Mouse (Mus musculus): ENCODE data around the gene Ushbp1. TPM values are rescaled to one million over a fixed set of nuclear protein-coding genes. Genes with fewer than 3 reads are reported as not detected.
A peak's percentile ranks its signal among the peaks of the same experiment; 100 is the strongest.
"Not testable (repeated sequence)": the region's sequence is repeated elsewhere in the genome, so short reads cannot be mapped to it uniquely, and the experiment has no call there.

Ushbp1 gene
- polyA plus RNA-seq, 1 experiment from 2014 or later, result 37.3 TPM

DNA sequence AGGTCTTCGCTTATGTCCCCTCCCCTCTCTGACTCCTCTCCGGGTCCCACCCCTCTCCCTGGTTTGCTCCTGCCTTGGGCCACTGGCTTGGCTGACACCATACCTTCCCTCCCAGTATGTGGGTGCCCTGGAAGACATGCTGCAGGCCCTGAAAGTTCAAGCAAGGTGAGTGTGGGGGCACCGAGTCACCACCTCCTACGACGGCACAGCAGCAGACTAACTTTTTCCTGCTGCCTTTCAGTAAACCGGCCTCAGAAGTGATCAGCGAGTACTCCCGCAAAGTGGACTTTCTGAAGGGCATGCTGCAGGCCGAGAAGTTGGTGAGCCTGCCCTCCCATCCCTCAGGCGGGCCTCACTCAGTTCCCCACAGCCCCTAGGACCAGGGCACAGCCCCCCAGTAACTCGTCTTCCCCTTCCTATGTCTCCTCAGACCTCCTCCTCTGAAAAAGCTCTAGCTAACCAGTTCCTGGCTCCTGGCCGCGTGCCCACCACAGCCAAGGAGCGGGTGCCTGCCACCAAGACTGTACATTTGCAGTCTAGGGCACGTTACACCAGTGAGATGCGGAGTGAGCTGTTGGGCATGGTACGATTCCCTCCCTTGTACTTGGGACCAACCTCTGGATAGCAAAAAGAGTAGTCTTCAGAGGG is 27.9 kb downstream of the Ushbp1 start:
- H3K9ac ChIP-seq (ENCODE audit: low read length), result peak overlapping the region; percentile 71
- H3K27me3 ChIP-seq (ENCODE audit: control insufficient read depth, insufficient read depth, low read depth, low read length), result no peaks in the 10 kb centered on the region
- H3K4me1 ChIP-seq (replicated peaks; ENCODE audit: control insufficient read depth, insufficient read depth, low read length), result peaks cover 11% of the 10 kb centered on the region
- no peak for ATAC-seq (ENCODE audit: low read depth)
- WGBS, result 35% methylated on average over 17 of the region's 17 CpGs
- H3K36me3 ChIP-seq (ENCODE audit: control insufficient read depth, insufficient read depth, low read length), result peaks cover 8% of the 10 kb centered on the region
- H3K4me3 ChIP-seq (ENCODE audit: low read length), result peak overlapping the region; percentile 67
- H3K4me2 ChIP-seq (ENCODE audit: low read depth, low read length), result peak overlapping the region; percentile 77
- H3K27ac ChIP-seq (ENCODE audit: low read length), result peak overlapping the region; percentile 85
- no peaks in the 10 kb centered on the region for H3K9me3 ChIP-seq (ENCODE audit: control insufficient read depth, low read length)

DNA sequence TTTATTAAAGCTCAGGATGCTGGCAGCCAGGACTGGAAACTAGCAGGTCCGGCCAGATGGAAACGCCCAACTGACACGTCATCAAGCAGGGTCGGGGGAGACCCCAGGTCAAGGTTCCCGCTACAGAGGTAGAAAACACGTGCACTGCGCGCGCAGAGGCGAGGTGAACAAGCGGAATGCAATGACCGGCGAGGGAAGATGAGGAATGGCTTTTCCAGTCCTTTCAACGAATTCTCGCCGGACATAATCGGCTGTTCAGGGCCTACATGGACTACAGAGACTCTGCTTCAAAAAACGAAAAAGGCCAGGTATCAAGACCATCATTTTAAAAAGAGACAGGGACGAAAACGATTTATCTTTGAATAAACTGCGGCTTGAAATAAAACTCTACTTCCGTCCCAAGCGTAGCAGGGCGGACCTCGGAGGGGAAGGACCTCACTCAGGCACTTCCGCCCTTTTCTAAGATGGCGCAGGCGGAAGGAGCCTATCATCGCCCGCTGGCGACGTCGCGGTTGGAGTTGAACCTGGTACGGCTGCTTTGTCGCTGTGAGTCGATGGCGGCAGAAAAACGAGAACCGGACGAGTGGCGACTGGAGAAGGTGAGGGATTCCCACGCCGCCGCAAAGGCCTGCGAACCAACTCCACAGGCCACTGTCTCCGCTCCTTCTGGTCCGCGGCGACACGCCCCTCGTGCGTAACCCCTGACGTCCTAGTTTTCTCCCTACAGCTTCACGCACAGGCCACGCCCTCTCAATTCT is 28.7 kb downstream of the Ushbp1 start, which contains the start of gene Use1:
Gene Use1 (plus strand): TSS at position 78 of the 758 bp plus-strand sequence.
- peak within 1 kb of the TSS; percentile 85 for H3K27ac ChIP-seq (ENCODE audit: low read length)
- H3K4me2 ChIP-seq (ENCODE audit: low read depth, low read length), result peak within 1 kb of the TSS; percentile 77
- peaks cover 8% of the 10 kb centered on the region for H3K36me3 ChIP-seq (ENCODE audit: control insufficient read depth, insufficient read depth, low read length)
- H3K27me3 ChIP-seq (ENCODE audit: control insufficient read depth, insufficient read depth, low read depth, low read length), result no peaks in the 10 kb centered on the region
- peaks cover 11% of the 10 kb centered on the region for H3K4me1 ChIP-seq (replicated peaks; ENCODE audit: control insufficient read depth, insufficient read depth, low read length)
- whole genome bisulfite sequencing, result under 1% methylated on average over 55 of the region's 56 CpGs
- peak within 1 kb of the TSS; percentile 71 for H3K9ac ChIP-seq (ENCODE audit: low read length)
- peak; percentile 85 for ATAC-seq (ENCODE audit: low read depth)
- H3K4me3 ChIP-seq (ENCODE audit: low read length), result peak within 1 kb of the TSS; percentile 67
- no peaks in the 10 kb centered on the region for H3K9me3 ChIP-seq (ENCODE audit: control insufficient read depth, low read length)

DNA sequence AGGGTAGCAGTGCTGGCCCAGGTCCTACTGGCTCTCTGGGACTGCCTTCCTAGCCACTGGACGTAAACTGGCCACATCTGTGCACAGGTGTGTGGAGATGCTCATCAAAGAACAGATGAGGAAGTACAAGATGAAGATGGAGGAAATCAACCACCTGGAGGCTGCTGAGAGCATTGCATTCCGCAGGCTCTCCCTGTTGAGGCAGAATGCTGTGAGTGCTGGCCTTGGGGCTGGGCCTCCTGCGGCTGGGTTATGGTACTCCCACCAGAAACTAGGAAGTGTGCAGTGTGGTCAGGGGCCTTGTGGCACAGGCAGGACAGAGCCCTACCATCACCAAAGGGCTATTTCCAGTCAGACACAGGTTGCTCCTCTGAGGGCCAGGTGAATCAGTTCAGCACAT is 37.6 kb downstream of the Ushbp1 start:
- Histone ChIP-seq H3K4me1 (replicated peaks; ENCODE audit: control insufficient read depth, insufficient read depth, low read length) (no peaks in the 10 kb centered on the region), H3K4me3 (ENCODE audit: low read length) (no peak overlapping the region), H3K9me3 (ENCODE audit: control insufficient read depth, low read length) (no peaks in the 10 kb centered on the region), H3K36me3 (ENCODE audit: control insufficient read depth, insufficient read depth, low read length) (peaks cover 30% of the 10 kb centered on the region), H3K27me3 (ENCODE audit: control insufficient read depth, insufficient read depth, low read depth, low read length) (no peaks in the 10 kb centered on the region), H3K4me2 (ENCODE audit: low read depth, low read length) (no peak overlapping the region), H3K27ac (ENCODE audit: low read length) (no peak overlapping the region), H3K9ac (ENCODE audit: low read length) (no peak overlapping the region)
- WGBS, result 90% methylated on average over 3 of the region's 3 CpGs
- no peak for ATAC-seq (ENCODE audit: low read depth)

DNA sequence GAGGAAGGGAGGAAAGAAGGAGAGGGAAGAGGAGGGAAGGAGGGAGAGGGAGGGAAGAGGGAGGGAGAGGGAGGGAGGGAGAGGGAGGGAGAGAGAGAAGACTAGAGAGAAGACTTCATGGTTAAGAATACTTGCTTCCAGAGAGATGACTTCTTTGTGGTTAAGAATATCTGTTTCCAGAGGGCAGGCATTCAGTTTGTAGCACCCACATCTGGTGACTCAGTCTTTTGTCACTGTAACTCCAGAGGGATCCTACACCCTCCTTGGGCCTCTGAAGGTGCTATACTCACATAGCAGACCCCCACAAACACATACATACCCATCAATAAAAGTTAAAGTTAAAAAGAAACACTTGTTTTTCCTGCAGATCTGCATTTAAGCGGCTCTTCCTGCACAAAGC is 44.1 kb downstream of the Ushbp1 start:
- H3K27me3 ChIP-seq (ENCODE audit: control insufficient read depth, insufficient read depth, low read depth, low read length), result no peaks in the 10 kb centered on the region
- 92% methylated on average over 1 of the region's 1 CpGs for WGBS
- H3K4me3 ChIP-seq (ENCODE audit: low read length), result no peak overlapping the region
- H3K9ac ChIP-seq (ENCODE audit: low read length), result no peak overlapping the region
- H3K36me3 ChIP-seq (ENCODE audit: control insufficient read depth, insufficient read depth, low read length), result peaks cover 55% of the 10 kb centered on the region
- ATAC-seq (ENCODE audit: low read depth), result no peak
- no peaks in the 10 kb centered on the region for H3K9me3 ChIP-seq (ENCODE audit: control insufficient read depth, low read length)
- no peaks in the 10 kb centered on the region for H3K4me1 ChIP-seq (replicated peaks; ENCODE audit: control insufficient read depth, insufficient read depth, low read length)
- H3K4me2 ChIP-seq (ENCODE audit: low read depth, low read length), result no peak overlapping the region
- no peak overlapping the region for H3K27ac ChIP-seq (ENCODE audit: low read length)

- ATAC-seq (ENCODE audit: low read depth), result no peak
- H3K4me2 ChIP-seq (ENCODE audit: low read depth, low read length), result no peak overlapping the region
- H3K4me3 ChIP-seq (ENCODE audit: low read length), result no peak overlapping the region
- no peak overlapping the region for H3K9ac ChIP-seq (ENCODE audit: low read length)
- H3K27me3 ChIP-seq (ENCODE audit: control insufficient read depth, insufficient read depth, low read depth, low read length), result no peaks in the 10 kb centered on the region
- WGBS, result 57% methylated on average over 3 of the region's 3 CpGs
- H3K36me3 ChIP-seq (ENCODE audit: control insufficient read depth, insufficient read depth, low read length), result peaks cover 58% of the 10 kb centered on the region
- H3K27ac ChIP-seq (ENCODE audit: low read length), result no peak overlapping the region
- no peaks in the 10 kb centered on the region for H3K9me3 ChIP-seq (ENCODE audit: control insufficient read depth, low read length)
- H3K4me1 ChIP-seq (replicated peaks; ENCODE audit: control insufficient read depth, insufficient read depth, low read length), result no peaks in the 10 kb centered on the region
Observed at GRCm38 (mm10) chr8:71351117-71351516, 44.5 kb downstream of the Ushbp1 start.

GRCm38 (mm10) chr8:71346581-71346980 is 49.0 kb downstream of the Ushbp1 start:
- Histone ChIP-seq H3K4me2 (ENCODE audit: low read depth, low read length) (no peak overlapping the region), H3K27ac (ENCODE audit: low read length) (no peak overlapping the region)
- WGBS, result 74% methylated on average over 1 of the region's 1 CpGs

GRCm38 (mm10) chr8:71340625-71341024 is 55.0 kb downstream of the Ushbp1 start:
- H3K4me1 ChIP-seq (replicated peaks; ENCODE audit: control insufficient read depth, insufficient read depth, low read length), result no peaks in the 10 kb centered on the region
- H3K36me3 ChIP-seq (ENCODE audit: control insufficient read depth, insufficient read depth, low read length), result peaks cover 13% of the 10 kb centered on the region
- H3K27ac ChIP-seq (ENCODE audit: low read length), result no peak overlapping the region
- H3K4me2 ChIP-seq (ENCODE audit: low read depth, low read length), result no peak overlapping the region
- 76% methylated on average over 5 of the region's 5 CpGs for WGBS
- H3K9ac ChIP-seq (ENCODE audit: low read length), result no peak overlapping the region
- H3K9me3 ChIP-seq (ENCODE audit: control insufficient read depth, low read length), result no peaks in the 10 kb centered on the region
- ATAC-seq (ENCODE audit: low read depth), result no peak
- H3K4me3 ChIP-seq (ENCODE audit: low read length), result no peak overlapping the region
- no peaks in the 10 kb centered on the region for H3K27me3 ChIP-seq (ENCODE audit: control insufficient read depth, insufficient read depth, low read depth, low read length)

More at GRCm38 (mm10) chr8:71346581-71346980, 49.0 kb downstream of the Ushbp1 start:
- Histone ChIP-seq H3K4me1 (replicated peaks; ENCODE audit: control insufficient read depth, insufficient read depth, low read length) (no peaks in the 10 kb centered on the region), H3K36me3 (ENCODE audit: control insufficient read depth, insufficient read depth, low read length) (peaks cover 48% of the 10 kb centered on the region), H3K9me3 (ENCODE audit: control insufficient read depth, low read length) (no peaks in the 10 kb centered on the region), H3K27me3 (ENCODE audit: control insufficient read depth, insufficient read depth, low read depth, low read length) (no peaks in the 10 kb centered on the region), H3K9ac (ENCODE audit: low read length) (no peak overlapping the region), H3K4me3 (ENCODE audit: low read length) (no peak overlapping the region)
- ATAC-seq (ENCODE audit: low read depth), result no peak

GRCm38 (mm10) chr8:71337834-71338233 is 57.8 kb downstream of the Ushbp1 start:
- H3K36me3 ChIP-seq (ENCODE audit: control insufficient read depth, insufficient read depth, low read length); H3K27ac ChIP-seq (ENCODE audit: low read length); H3K4me2 ChIP-seq (ENCODE audit: low read depth, low read length); H3K9ac ChIP-seq (ENCODE audit: low read length); H3K9me3 ChIP-seq (ENCODE audit: control insufficient read depth, low read length); H3K27me3 ChIP-seq (ENCODE audit: control insufficient read depth, insufficient read depth, low read depth, low read length); H3K4me3 ChIP-seq (ENCODE audit: low read length); H3K4me1 ChIP-seq (replicated peaks; ENCODE audit: control insufficient read depth, insufficient read depth, low read length); ATAC-seq (ENCODE audit: low read depth): not testable (repeated sequence)
- 94% methylated on average over 6 of the region's 6 CpGs for WGBS

Data from lung, embryonic 16.5 days (tissue).